Mouse (Mus musculus) neural tube, embryonic 14.5 days (tissue): ENCODE measurements around the gene Dnah8. TPM values are rescaled to one million over a fixed set of nuclear protein-coding genes. Genes with fewer than 3 reads are reported as not detected.

Experiments used
- ATAC-seq: fragments of 200-750 bp; cut with Nextera tagmentation; 2 replicates; pipeline ENCODE4 v1.8.0; 2017; ENCODE audit warnings: low read depth, mild to moderate bottlenecking, moderate TSS enrichment, moderate library complexity
- H3K27ac ChIP-seq: fragments of 300-500 bp; sonication (generic); 2 replicates; pipeline ENCODE4 v1.5.1; 2014; ENCODE audit warnings: low read depth, mild to moderate bottlenecking, control low read depth, low read length, moderate library complexity, mixed read lengths
- H3K27me3 ChIP-seq: fragments of 300-500 bp; sonication (generic); 2 replicates; pipeline ENCODE4 v1.6.1; 2014; ENCODE audit warnings: low read length; ENCODE audit not compliant: control insufficient read depth, insufficient read depth
- H3K36me3 ChIP-seq: fragments of 300-500 bp; sonication (generic); 2 replicates; pipeline ENCODE4 v1.6.1; 2014; ENCODE audit warnings: low read length, mixed read lengths; ENCODE audit not compliant: control insufficient read depth, insufficient read depth
- H3K4me1 ChIP-seq: fragments of 300-500 bp; sonication (generic); 2 replicates; pipeline ENCODE4 v1.6.1; 2014; ENCODE audit warnings: low read length; ENCODE audit not compliant: control insufficient read depth, insufficient read depth
- H3K4me2 ChIP-seq: fragments of 300-500 bp; sonication (generic); 2 replicates; pipeline ENCODE4 v1.6.1; 2014; ENCODE audit warnings: mild to moderate bottlenecking, low read depth, low read length, control low read depth
- H3K4me3 ChIP-seq: fragments of 300-500 bp; sonication (generic); 2 replicates; pipeline ENCODE4 v1.5.1; 2014; ENCODE audit warnings: low read depth, low read length, control low read depth, mixed read lengths
- H3K9ac ChIP-seq: fragments of 300-500 bp; sonication (generic); replicated peaks from 2 replicates; pipeline ENCODE4 v1.6.1; 2014; ENCODE audit warnings: low read depth, mild to moderate bottlenecking, control low read depth, low read length, mixed read lengths
- H3K9me3 ChIP-seq: fragments of 300-500 bp; sonication (generic); 2 replicates; pipeline ENCODE4 v1.6.1; 2016; ENCODE audit warnings: low read length; ENCODE audit not compliant: control insufficient read depth
- WGBS: fragments of 180-500 bp; shearing (Covaris S2); extraction: QIAGEN DNeasy Blood & Tissue Kit; methylation state at CpG from one replicate; pipeline ENCODE4 v1.1.7; 2014; 5-methylcytosine and 5-hydroxymethylcytosine counted together
- polyA plus RNA-seq: library from polyadenylated mRNA; unstranded; fragments of >200 nt; fragmentation: Nextera tagmentation; extraction: Ambion mirVana; gene quantifications from 2 replicates; pipeline ENCODE4 v1.2.1, GENCODE M21; 2014

Dnah8 gene
- polyA plus RNA-seq, 1 experiment from 2014 or later: 5.5 TPM

DNA sequence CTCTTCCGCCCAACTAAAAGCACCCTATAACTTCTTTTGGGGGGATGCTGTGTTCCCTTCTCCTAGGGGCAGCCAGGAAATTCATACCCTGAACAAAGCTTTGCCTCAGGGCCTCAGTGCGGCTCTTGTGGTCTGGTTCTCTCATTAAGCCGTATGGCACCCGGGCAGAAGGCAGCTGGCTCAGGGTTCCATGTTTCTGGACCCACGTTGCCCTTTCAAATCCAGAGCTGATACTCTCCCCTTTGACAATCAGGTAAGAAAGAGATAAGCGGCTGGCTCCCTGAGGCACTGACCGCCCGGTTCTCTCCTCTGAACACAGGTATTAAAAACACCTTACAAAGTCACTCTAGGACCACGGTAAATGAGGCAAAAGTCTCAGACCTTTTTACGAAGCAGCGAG is 17.9 kb upstream of the Dnah8 start:
- H3K4me2 ChIP-seq: no peak overlapping the region
- peaks cover 8% of the 10 kb centered on the region; the same call in 1 of the 2 replicates for H3K4me1 ChIP-seq
- ATAC-seq: no peak
- 0 out of 2 replicates have a peak, but pooled peaks cover 3% of the 10 kb centered on the region for H3K36me3 ChIP-seq
- no peak overlapping the region for H3K27ac ChIP-seq
- WGBS: 85% methylated on average over 11 of the region's 11 CpGs
- H3K9ac ChIP-seq: no peak overlapping the region
- H3K4me3 ChIP-seq: no peak overlapping the region
- H3K27me3 ChIP-seq: no peaks in the 10 kb centered on the region
- no peaks in the 10 kb centered on the region for H3K9me3 ChIP-seq

DNA sequence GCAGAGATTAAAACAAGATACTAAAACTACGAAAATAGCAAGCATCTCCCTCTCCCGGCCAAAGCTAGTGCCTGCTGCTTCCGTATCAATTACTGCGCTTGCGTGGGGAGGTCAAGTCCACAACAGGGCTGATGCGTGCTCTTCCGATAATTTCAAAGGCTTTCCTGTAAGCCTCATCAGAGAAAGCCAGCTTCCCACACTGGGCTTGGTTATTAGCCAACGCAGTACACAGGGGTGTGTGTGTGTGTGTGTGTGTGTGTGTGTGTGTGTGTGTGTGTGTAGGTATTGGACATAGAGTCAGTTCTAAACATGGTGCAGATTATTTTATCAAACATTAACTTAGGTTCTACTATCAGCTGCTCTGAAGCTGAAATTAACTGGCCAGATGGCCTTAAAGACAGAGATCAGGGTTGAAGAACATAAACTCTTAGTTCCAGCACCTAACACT is 17.5 kb upstream of the Dnah8 start:
- ATAC-seq: no peak
- Histone ChIP-seq H3K27me3 (no peaks in the 10 kb centered on the region), H3K36me3 (0 out of 2 replicates have a peak, but pooled peaks cover 3% of the 10 kb centered on the region), H3K4me1 (peaks cover 13% of the 10 kb centered on the region; the same call in 1 of the 2 replicates), H3K4me3 (no peak overlapping the region), H3K9me3 (no peaks in the 10 kb centered on the region), H3K9ac (no peak overlapping the region), H3K27ac (no peak overlapping the region), H3K4me2 (no peak overlapping the region)
- 93% methylated on average over 8 of the region's 8 CpGs for WGBS

DNA sequence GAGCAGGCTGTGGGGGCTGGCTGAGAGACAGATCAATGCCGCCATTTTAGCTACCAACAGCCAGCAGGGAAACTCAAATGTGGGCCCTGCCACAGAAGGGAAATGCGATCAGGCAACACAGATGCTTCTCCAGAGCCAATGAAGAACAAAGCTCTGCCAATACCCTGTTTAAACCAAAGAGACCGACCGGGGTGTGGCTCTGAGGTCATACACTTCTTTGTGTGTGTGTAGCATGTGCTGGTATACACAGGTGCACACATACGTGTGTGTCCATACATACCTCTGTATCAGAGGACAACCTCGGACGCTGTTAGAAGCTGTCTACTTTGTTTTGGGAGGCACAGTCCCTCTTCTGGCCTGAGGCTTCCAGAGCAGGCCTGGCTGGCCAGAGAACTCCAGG is 16.8 kb upstream of the Dnah8 start:
- Histone ChIP-seq H3K27me3 (no peaks in the 10 kb centered on the region), H3K36me3 (no peaks in the 10 kb centered on the region), H3K9ac (no peak overlapping the region), H3K4me1 (peaks cover 14% of the 10 kb centered on the region; the same call in 1 of the 2 replicates), H3K4me2 (no peak overlapping the region), H3K4me3 (no peak overlapping the region), H3K27ac (no peak overlapping the region), H3K9me3 (no peaks in the 10 kb centered on the region)
- no peak for ATAC-seq
- WGBS: 89% methylated on average over 7 of the region's 7 CpGs

DNA sequence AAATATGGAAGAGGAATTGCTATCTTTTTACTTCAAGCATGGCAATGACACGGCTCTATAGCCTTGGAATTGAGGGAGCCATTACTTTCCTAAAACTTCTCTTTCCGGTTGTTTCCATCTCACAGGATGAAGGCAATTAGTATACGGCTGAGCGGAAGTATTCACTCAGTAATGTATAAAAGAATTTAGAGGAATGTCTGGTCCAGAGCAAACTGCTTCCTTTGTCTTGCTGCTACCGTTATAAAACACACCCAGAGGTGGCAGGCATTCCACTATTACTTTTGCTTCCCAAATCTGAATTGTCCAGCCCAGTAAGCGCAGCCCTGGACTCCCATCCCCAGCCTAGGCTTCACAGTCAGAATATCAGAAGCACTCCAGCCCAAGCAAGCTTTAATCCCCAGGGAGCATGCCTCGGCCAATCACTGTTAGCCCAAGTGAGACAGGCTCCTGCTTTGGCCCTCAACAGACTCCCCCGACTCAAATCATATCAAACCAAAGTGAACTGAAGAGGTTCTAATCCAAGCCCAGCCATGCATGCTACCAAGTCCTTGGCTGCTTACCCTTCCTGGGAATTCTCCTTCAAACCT is 16.2 kb upstream of the Dnah8 start:
- peaks cover 14% of the 10 kb centered on the region; the same call in 1 of the 2 replicates for H3K4me1 ChIP-seq
- H3K36me3 ChIP-seq: no peaks in the 10 kb centered on the region
- no peak overlapping the region for H3K4me2 ChIP-seq
- H3K27ac ChIP-seq: no peak overlapping the region
- ATAC-seq: no peak
- H3K9ac ChIP-seq: no peak overlapping the region
- H3K9me3 ChIP-seq: no peaks in the 10 kb centered on the region
- no peak overlapping the region for H3K4me3 ChIP-seq
- 35% methylated on average over 8 of the region's 8 CpGs for WGBS
- no peaks in the 10 kb centered on the region for H3K27me3 ChIP-seq

- Histone ChIP-seq H3K27me3 (no peaks in the 10 kb centered on the region), H3K4me2 (no peak overlapping the region), H3K36me3 (no peaks in the 10 kb centered on the region), H3K4me1 (peaks cover 14% of the 10 kb centered on the region; the same call in 1 of the 2 replicates), H3K4me3 (no peak overlapping the region), H3K9me3 (no peaks in the 10 kb centered on the region), H3K27ac (no peak overlapping the region), H3K9ac (no peak overlapping the region)
- ATAC-seq: no peak
- 83% methylated on average over 16 of the region's 16 CpGs for WGBS
These were observed 14.7 kb upstream of the Dnah8 start for GRCm38 (mm10) chr17:30609305-30609979.

GRCm38 (mm10) chr17:30609980-30610307 is 14.2 kb upstream of the Dnah8 start:
- no peak for ATAC-seq
- Histone ChIP-seq H3K27ac (no peak overlapping the region), H3K27me3 (no peaks in the 10 kb centered on the region), H3K4me3 (no peak overlapping the region), H3K36me3 (no peaks in the 10 kb centered on the region), H3K4me1 (peaks cover 14% of the 10 kb centered on the region; the same call in 1 of the 2 replicates), H3K4me2 (no peak overlapping the region), H3K9ac (no peak overlapping the region), H3K9me3 (no peaks in the 10 kb centered on the region)
- WGBS: 98% methylated on average over 5 of the region's 5 CpGs

GRCm38 (mm10) chr17:30610739-30611138 is 13.4 kb upstream of the Dnah8 start:
- Histone ChIP-seq H3K9me3 (no peaks in the 10 kb centered on the region), H3K4me1 (peaks cover 14% of the 10 kb centered on the region; the same call in 1 of the 2 replicates), H3K36me3 (no peaks in the 10 kb centered on the region), H3K27me3 (no peaks in the 10 kb centered on the region), H3K4me2 (no peak overlapping the region), H3K9ac (no peak overlapping the region), H3K27ac (no peak overlapping the region), H3K4me3 (no peak overlapping the region)
- no peak for ATAC-seq
- WGBS: 92% methylated on average over 1 of the region's 1 CpGs

DNA sequence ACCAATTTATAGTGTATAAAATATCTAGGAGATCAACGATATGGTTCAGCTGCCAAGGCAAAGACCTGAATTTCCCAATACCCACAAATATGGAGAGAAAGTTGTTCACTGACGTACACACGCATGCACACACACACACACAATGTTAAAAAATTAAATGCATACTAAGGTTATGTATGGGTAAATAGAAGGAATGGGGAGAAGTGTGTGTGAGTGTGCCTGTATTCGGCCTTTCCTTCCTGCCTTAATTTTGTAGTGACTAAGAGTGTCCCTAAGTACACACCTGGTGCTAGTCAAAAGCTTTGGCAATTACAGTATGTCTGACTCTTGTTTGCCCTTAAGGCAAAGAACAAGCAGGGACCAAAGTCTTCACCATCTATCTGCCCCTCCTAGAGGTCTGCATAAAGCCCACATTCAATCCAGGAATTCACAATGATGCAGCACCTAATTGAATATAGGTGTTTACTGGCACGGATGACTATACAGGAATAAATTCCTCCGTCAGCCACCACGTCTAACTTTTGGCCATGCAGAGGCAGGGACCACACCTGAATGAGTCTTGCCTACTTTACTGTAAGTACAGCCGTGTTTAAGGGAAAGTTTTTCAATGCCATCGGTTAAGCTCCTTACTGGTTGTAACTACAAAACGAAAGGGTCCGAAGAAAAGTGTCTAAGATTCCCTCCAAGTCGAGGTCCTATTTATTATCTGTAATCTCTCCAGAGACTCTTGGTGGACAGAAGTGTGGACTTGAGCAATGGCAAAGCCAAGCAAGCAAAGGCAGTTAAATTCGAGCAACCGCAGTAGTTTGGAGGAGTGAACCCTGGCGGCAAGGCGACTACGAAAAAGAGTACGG is 12.7 kb upstream of the Dnah8 start:
- H3K4me1 ChIP-seq: peaks cover 14% of the 10 kb centered on the region; the same call in 1 of the 2 replicates
- H3K9ac ChIP-seq: peak overlapping the region; percentile 71
- WGBS: 28% methylated on average over 18 of the region's 18 CpGs
- no peaks in the 10 kb centered on the region for H3K27me3 ChIP-seq
- ATAC-seq: no peak
- H3K4me2 ChIP-seq: peak overlapping the region; percentile 63
- no peaks in the 10 kb centered on the region for H3K9me3 ChIP-seq
- peak overlapping the region; percentile 78 for H3K27ac ChIP-seq
- H3K4me3 ChIP-seq: peak overlapping the region; percentile 62
- H3K36me3 ChIP-seq: no peaks in the 10 kb centered on the region
